Mouse (Mus musculus): ENCODE measurements around the gene Eif4g3. TPM values are rescaled to one million over a fixed set of nuclear protein-coding genes. Genes with fewer than 3 reads are reported as not detected.

Eif4g3 gene
- total and polyA plus RNA-seq, 3 experiments = 25.5 to 97.9 (median 72.3) TPM

- peaks cover 36% of the 10 kb centered on the region for H3K36me3 ChIP-seq (replicated peaks)
- TF ChIP-seq POLR2AphosphoS5 (IDR thresholded peaks at IDR 0.05; ENCODE audit: insufficient replicate concordance, low read depth, low read length) (no peak), TAL1 (conservative IDR thresholded peaks at IDR 0.05; ENCODE audit: low read depth, low read length) (no peak), GATA1 (IDR thresholded peaks at IDR 0.05; ENCODE audit: borderline replicate concordance, low read length) (no peak), CTCF (IDR thresholded peaks at IDR 0.05; ENCODE audit: low read depth, low read length) (no peak), GATA2 (IDR thresholded peaks at IDR 0.05; ENCODE audit: borderline replicate concordance, low read depth, low read length) (no peak)
- H3K27me3 ChIP-seq (ENCODE audit: insufficient read depth, low read length) = no peaks in the 10 kb centered on the region
- peaks cover 46% of the 10 kb centered on the region for H3K4me1 ChIP-seq (ENCODE audit: insufficient read depth, low read depth, low read length)
- no peaks in the 10 kb centered on the region for H3K9me3 ChIP-seq (replicated peaks)
- DNase-seq (ENCODE audit: low spot score) (peak; percentile 29), ATAC-seq (ENCODE audit: extremely low read depth, insufficient number of reproducible peaks, low FRiP score, poor library complexity, severe bottlenecking) (no peak)
- H3K4me3 ChIP-seq (ENCODE audit: low read depth, low read length) = peak overlapping the region; percentile 99
Measured at GRCm38 (mm10) chr4:138217441-138217840, 224.6 kb downstream of the Eif4g3 start.

GRCm38 (mm10) chr4:138217951-138218685, 225.3 kb downstream of the Eif4g3 start:
- Histone ChIP-seq H3K4me3 (ENCODE audit: low read depth, low read length) (peak overlapping the region; percentile 99), H3K4me1 (ENCODE audit: insufficient read depth, low read depth, low read length) (peaks cover 47% of the 10 kb centered on the region), H3K9me3 (replicated peaks) (no peaks in the 10 kb centered on the region), H3K27me3 (ENCODE audit: insufficient read depth, low read length) (no peaks in the 10 kb centered on the region), H3K36me3 (replicated peaks) (peaks cover 43% of the 10 kb centered on the region)
- DNase-seq (ENCODE audit: low spot score) = no peak
- no peak for ATAC-seq (ENCODE audit: extremely low read depth, insufficient number of reproducible peaks, low FRiP score, poor library complexity, severe bottlenecking)
- no peak for TF ChIP-seq GATA1 (IDR thresholded peaks at IDR 0.05; ENCODE audit: borderline replicate concordance, low read length)
- no peak for TF ChIP-seq GATA2 (IDR thresholded peaks at IDR 0.05; ENCODE audit: borderline replicate concordance, low read depth, low read length)
- TF ChIP-seq TAL1 (conservative IDR thresholded peaks at IDR 0.05; ENCODE audit: low read depth, low read length) = no peak
- TF ChIP-seq CTCF (IDR thresholded peaks at IDR 0.05; ENCODE audit: low read depth, low read length) = no peak
- no peak for TF ChIP-seq POLR2AphosphoS5 (IDR thresholded peaks at IDR 0.05; ENCODE audit: insufficient replicate concordance, low read depth, low read length)

DNA sequence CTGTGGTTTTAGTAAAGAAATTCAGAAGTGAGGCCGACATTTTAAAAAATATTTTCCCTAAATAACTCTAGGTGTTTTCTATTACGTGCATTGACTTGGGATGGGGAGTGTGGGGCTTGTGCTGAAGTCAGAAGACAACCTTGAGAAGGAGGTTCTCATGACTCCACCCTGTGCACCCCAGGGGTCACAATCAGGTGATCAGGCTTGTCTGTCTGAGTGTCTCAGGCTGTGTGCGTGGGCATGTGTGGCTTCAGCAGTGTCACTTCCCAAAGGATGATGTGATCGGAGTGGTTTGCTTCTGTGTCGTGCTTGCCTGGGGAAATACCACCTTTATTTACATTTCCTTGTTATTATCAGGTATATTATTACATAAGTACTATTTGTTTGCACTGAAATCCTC, 226.5 kb downstream of the Eif4g3 start:
- Histone ChIP-seq H3K4me1 (ENCODE audit: insufficient read depth, low read depth, low read length) (peaks cover 47% of the 10 kb centered on the region), H3K36me3 (replicated peaks) (peaks cover 55% of the 10 kb centered on the region)
- TF ChIP-seq CTCF (IDR thresholded peaks at IDR 0.05; ENCODE audit: low read depth, low read length) (no peak), GATA2 (IDR thresholded peaks at IDR 0.05; ENCODE audit: borderline replicate concordance, low read depth, low read length) (no peak), TAL1 (conservative IDR thresholded peaks at IDR 0.05; ENCODE audit: low read depth, low read length) (no peak), GATA1 (IDR thresholded peaks at IDR 0.05; ENCODE audit: borderline replicate concordance, low read length) (no peak), POLR2AphosphoS5 (IDR thresholded peaks at IDR 0.05; ENCODE audit: insufficient replicate concordance, low read depth, low read length) (no peak)

DNA sequence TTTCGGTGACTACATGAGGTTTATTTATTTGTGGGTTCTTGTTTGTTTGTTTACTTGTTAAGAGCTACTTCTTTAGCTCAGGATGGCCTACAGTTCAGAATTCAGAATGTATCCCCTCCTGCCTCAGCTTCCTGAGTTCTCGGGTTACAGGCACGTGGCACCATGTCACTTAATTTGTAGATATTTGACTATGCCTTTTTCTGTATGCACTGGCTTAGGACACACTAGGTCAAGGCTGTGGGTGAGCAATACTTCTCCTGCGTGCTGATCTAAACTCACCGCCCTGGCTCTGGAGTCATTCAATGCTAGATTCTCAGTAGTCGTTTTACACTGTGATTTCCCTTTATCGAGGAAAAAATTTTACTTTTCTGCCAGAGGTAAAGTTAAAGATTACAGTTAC, 227.9 kb downstream of the Eif4g3 start:
- H3K36me3 ChIP-seq (replicated peaks) = peaks cover 69% of the 10 kb centered on the region
- TF ChIP-seq GATA1 (IDR thresholded peaks at IDR 0.05; ENCODE audit: borderline replicate concordance, low read length) (no peak), TAL1 (conservative IDR thresholded peaks at IDR 0.05; ENCODE audit: low read depth, low read length) (no peak), CTCF (IDR thresholded peaks at IDR 0.05; ENCODE audit: low read depth, low read length) (no peak), GATA2 (IDR thresholded peaks at IDR 0.05; ENCODE audit: borderline replicate concordance, low read depth, low read length) (no peak), POLR2AphosphoS5 (IDR thresholded peaks at IDR 0.05; ENCODE audit: insufficient replicate concordance, low read depth, low read length) (no peak)

More for the DNA sequence above, 226.5 kb downstream of the Eif4g3 start:
- H3K27me3 ChIP-seq (ENCODE audit: insufficient read depth, low read length) = no peaks in the 10 kb centered on the region
- H3K9me3 ChIP-seq (replicated peaks) = no peaks in the 10 kb centered on the region
- ATAC-seq (ENCODE audit: extremely low read depth, insufficient number of reproducible peaks, low FRiP score, poor library complexity, severe bottlenecking) = no peak
- H3K4me3 ChIP-seq (ENCODE audit: low read depth, low read length) = peak overlapping the region; percentile 59; the same call in 1 of the 2 replicates
- DNase-seq (ENCODE audit: low spot score) = peak; percentile 38

DNA sequence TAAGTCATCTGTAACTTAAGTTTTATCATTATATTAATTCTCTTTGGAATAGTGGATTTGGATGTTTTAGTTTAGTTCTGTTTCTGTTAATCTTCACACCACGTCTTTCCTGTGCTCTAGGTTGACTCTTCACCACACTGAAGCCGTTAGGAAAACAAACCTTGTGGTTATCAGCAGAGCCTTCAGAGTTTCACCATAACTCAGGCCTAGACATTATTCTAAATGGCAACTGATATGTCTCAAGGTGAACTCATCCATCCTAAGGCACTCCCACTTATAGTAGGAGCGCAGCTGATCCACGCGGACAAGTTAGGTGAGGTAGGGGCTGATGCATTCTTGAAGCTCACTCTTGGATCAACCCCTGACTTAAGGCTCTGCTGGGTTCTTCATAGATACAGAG, 228.6 kb downstream of the Eif4g3 start:
- Histone ChIP-seq H3K9me3 (replicated peaks) (no peaks in the 10 kb centered on the region), H3K27me3 (ENCODE audit: insufficient read depth, low read length) (no peaks in the 10 kb centered on the region), H3K4me3 (ENCODE audit: low read depth, low read length) (no peak overlapping the region), H3K4me1 (ENCODE audit: insufficient read depth, low read depth, low read length) (peaks cover 38% of the 10 kb centered on the region), H3K36me3 (replicated peaks) (peaks cover 75% of the 10 kb centered on the region)
- TF ChIP-seq GATA2 (IDR thresholded peaks at IDR 0.05; ENCODE audit: borderline replicate concordance, low read depth, low read length) = no peak
- no peak for TF ChIP-seq POLR2AphosphoS5 (IDR thresholded peaks at IDR 0.05; ENCODE audit: insufficient replicate concordance, low read depth, low read length)
- no peak for TF ChIP-seq GATA1 (IDR thresholded peaks at IDR 0.05; ENCODE audit: borderline replicate concordance, low read length)
- TF ChIP-seq CTCF (IDR thresholded peaks at IDR 0.05; ENCODE audit: low read depth, low read length) = no peak
- TF ChIP-seq TAL1 (conservative IDR thresholded peaks at IDR 0.05; ENCODE audit: low read depth, low read length) = no peak
- DNase-seq (ENCODE audit: low spot score) (no peak), ATAC-seq (ENCODE audit: extremely low read depth, insufficient number of reproducible peaks, low FRiP score, poor library complexity, severe bottlenecking) (no peak)

More for the DNA sequence above, 227.9 kb downstream of the Eif4g3 start:
- ATAC-seq (ENCODE audit: extremely low read depth, insufficient number of reproducible peaks, low FRiP score, poor library complexity, severe bottlenecking) = no peak
- no peak for DNase-seq (ENCODE audit: low spot score)
- Histone ChIP-seq H3K4me1 (ENCODE audit: insufficient read depth, low read depth, low read length) (peaks cover 42% of the 10 kb centered on the region), H3K4me3 (ENCODE audit: low read depth, low read length) (no peak overlapping the region), H3K9me3 (replicated peaks) (no peaks in the 10 kb centered on the region), H3K27me3 (ENCODE audit: insufficient read depth, low read length) (no peaks in the 10 kb centered on the region)

GRCm38 (mm10) chr4:138222396-138222795, 229.6 kb downstream of the Eif4g3 start:
- TF ChIP-seq GATA2 (IDR thresholded peaks at IDR 0.05; ENCODE audit: borderline replicate concordance, low read depth, low read length) (no peak), GATA1 (IDR thresholded peaks at IDR 0.05; ENCODE audit: borderline replicate concordance, low read length) (no peak), CTCF (IDR thresholded peaks at IDR 0.05; ENCODE audit: low read depth, low read length) (no peak), TAL1 (conservative IDR thresholded peaks at IDR 0.05; ENCODE audit: low read depth, low read length) (no peak), POLR2AphosphoS5 (IDR thresholded peaks at IDR 0.05; ENCODE audit: insufficient replicate concordance, low read depth, low read length) (no peak)
- Histone ChIP-seq H3K4me3 (ENCODE audit: low read depth, low read length) (no peak overlapping the region), H3K27me3 (ENCODE audit: insufficient read depth, low read length) (no peaks in the 10 kb centered on the region), H3K4me1 (ENCODE audit: insufficient read depth, low read depth, low read length) (peaks cover 38% of the 10 kb centered on the region), H3K36me3 (replicated peaks) (peaks cover 83% of the 10 kb centered on the region), H3K9me3 (replicated peaks) (no peaks in the 10 kb centered on the region)
- ATAC-seq (ENCODE audit: extremely low read depth, insufficient number of reproducible peaks, low FRiP score, poor library complexity, severe bottlenecking) = no peak
- DNase-seq (ENCODE audit: low spot score) = no peak
